Mouse (Mus musculus) hindbrain, embryonic 10.5 days (tissue): Measurements from ENCODE around the gene Armcx2. TPM values are rescaled to one million over a fixed set of nuclear protein-coding genes. Genes with fewer than 3 reads are reported as not detected.

Experiments used
- polyA plus RNA-seq: library from polyadenylated mRNA; unstranded; fragments of >200 nt; fragmentation: Nextera tagmentation; extraction: Ambion mirVana; gene quantifications from 2 replicates; pipeline ENCODE4 v1.2.1, GENCODE M21; 2016

The Armcx2 gene
- polyA plus RNA-seq, 1 experiment from 2014 or later, result 79.2 TPM

Other genes with a start within 250 kb of the Armcx2 start
- 1.2 and 2.2 TPM in 2 replicates for gene Btk, start 225.7 kb downstream of the Armcx2 start, polyA plus RNA-seq
- 271 and 325 TPM in 2 replicates for gene Rpl36a, start 223.6 kb downstream of the Armcx2 start, polyA plus RNA-seq
- gene Gla, start 208.1 kb downstream of the Armcx2 start, polyA plus RNA-seq, result 4.9 and 6.2 TPM in 2 replicates
- 164 and 210 TPM in 2 replicates for gene Hnrnph2, start 208.0 kb downstream of the Armcx2 start, polyA plus RNA-seq
- gene Armcx4, start 122.7 kb downstream of the Armcx2 start, polyA plus RNA-seq, result 4.2 and 6.4 TPM in 2 replicates
- gene Armcx1, start 91.3 kb downstream of the Armcx2 start, polyA plus RNA-seq, result 41.8 and 47.0 TPM in 2 replicates
- 15.7 and 16.1 TPM in 2 replicates for gene Armcx6, start 57.8 kb downstream of the Armcx2 start, polyA plus RNA-seq
- gene Armcx3, start 52.6 kb downstream of the Armcx2 start, polyA plus RNA-seq, result 47.7 and 57.1 TPM in 2 replicates
- gene Nxf2, start 155.5 kb upstream of the Armcx2 start, polyA plus RNA-seq, result 0.61 and 0.70 TPM in 2 replicates
- gene Zmat1, start 200.0 kb upstream of the Armcx2 start, polyA plus RNA-seq, result 4.1 and 4.2 TPM in 2 replicates